Mouse (Mus musculus) olfactory bulb, adult 2 months (tissue): ENCODE results near the gene Snapin.

ENCODE experiments used
- CTCF ChIP-seq: fragments of 200-500 bp; IDR thresholded peaks from 2 replicates; pipeline ENCODE4 v1.5.1; 2012; ENCODE audit warnings: low read depth, mild to moderate bottlenecking, low read length, moderate library complexity; ENCODE audit not compliant: insufficient read depth
- POLR2A ChIP-seq: fragments of 200-500 bp; IDR thresholded peaks from 2 replicates; pipeline ENCODE4 v1.6.1; 2012; ENCODE audit warnings: mild to moderate bottlenecking, low read depth, low read length, moderate library complexity; ENCODE audit not compliant: insufficient read depth

DNA sequence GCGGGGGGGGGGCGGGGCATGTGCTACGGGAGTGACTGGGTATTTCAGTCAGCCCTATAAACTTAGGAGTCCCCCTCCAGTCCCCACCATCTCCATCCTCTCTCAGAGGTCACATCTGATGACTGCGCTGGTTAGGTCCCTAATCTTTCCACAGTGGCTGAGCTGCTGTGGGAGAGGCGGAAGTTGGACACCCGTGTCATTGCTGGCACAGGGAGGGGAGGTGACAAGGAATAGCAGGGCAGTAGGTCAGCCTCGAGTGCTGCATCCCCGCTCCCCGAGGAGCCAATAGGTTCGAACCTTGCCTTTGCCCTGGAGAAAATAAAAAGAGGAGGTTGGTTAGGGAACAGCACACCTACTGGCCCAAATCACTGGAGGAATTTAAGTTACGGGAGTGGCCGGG lies 40.0 kb downstream of the Snapin start:
- no peak for TF ChIP-seq CTCF
- no peak for TF ChIP-seq POLR2A
